Comparison of ENCODE assay signal across 7 mouse cellular contexts in genomic region chr5:92348794-92349413, GRCm38 (mm10). TPM values are rescaled to one million over a fixed set of nuclear protein-coding genes. Genes with fewer than 3 reads are reported as not detected.
DNase-seq lines count a peak whose midpoint lies in the region; ATAC-seq and TF ChIP-seq lines count a peak whose summit lies in the region.

Cxcl10 (minus strand) TSS chr5:92348889.

- H3K36me3 ChIP-seq in embryonic facial prominence, embryonic 13.5 days, result no peaks in the 10 kb centered on the region
- H3K36me3 ChIP-seq in megakaryocyte, embryonic 14.5 days (replicated peaks; ENCODE audit: low read length), result no peaks in the 10 kb centered on the region
- H3K36me3 ChIP-seq in small intestine, adult 2 months (ENCODE audit: control insufficient read depth, insufficient read depth, low read length), result no peaks in the 10 kb centered on the region

- H3K4me3 ChIP-seq in embryonic facial prominence, embryonic 13.5 days, result peak within 1 kb of the TSS; percentile 25
- H3K4me3 ChIP-seq in megakaryocyte, embryonic 14.5 days (replicated peaks), result peak within 1 kb of the TSS; percentile 85
- H3K4me3 ChIP-seq in small intestine, adult 2 months (ENCODE audit: low read depth, low read length), result peak within 1 kb of the TSS; percentile 38

- ATAC-seq in CD4-positive, CD25-positive, alpha-beta regulatory T cell, adult 4 months, result peak; percentile 84
- no peak for ATAC-seq in embryonic facial prominence, embryonic 13.5 days (ENCODE audit: insufficient number of reproducible peaks, insufficient read depth, low FRiP score, low TSS enrichment, low read depth)

- peak within 1 kb of the TSS; percentile 52 for H3K4me2 ChIP-seq in embryonic facial prominence, embryonic 13.5 days

- H3K9ac ChIP-seq in embryonic facial prominence, embryonic 13.5 days, result 0 out of 2 replicates have a peak within 1 kb of the TSS, but pooled peaks have one; percentile 2

- WGBS in embryonic facial prominence, embryonic 13.5 days, result 21% methylated on average over 14 of the region's 14 CpGs
- WGBS in small intestine, adult 2 months, result 3% methylated on average over 14 of the region's 14 CpGs

- intact Hi-C loops in heart, postnatal 10 days (cut with DNase I), result loop anchor here (2.0 kb wide), 1 partner anchor 14 kb away; no protein-coding TSS in a partner anchor

- H3K9me3 ChIP-seq in embryonic facial prominence, embryonic 13.5 days, result no peaks in the 10 kb centered on the region
- H3K9me3 ChIP-seq in megakaryocyte, embryonic 14.5 days, result no peaks in the 10 kb centered on the region

- peaks cover 8% of the 10 kb centered on the region for H3K27me3 ChIP-seq in embryonic facial prominence, embryonic 13.5 days
- H3K27me3 ChIP-seq in megakaryocyte, embryonic 14.5 days (replicated peaks), result peaks cover 26% of the 10 kb centered on the region
- H3K27me3 ChIP-seq in small intestine, adult 2 months (ENCODE audit: control insufficient read depth, insufficient read depth, low read length), result no peaks in the 10 kb centered on the region

- DNase-seq in Muller cell, postnatal 12 days (ENCODE audit: inconsistent ontology term), result peak; percentile 80
- DNase-seq in heart, postnatal 10 days, result peak; percentile 59 to 68
- peak; percentile 50 to 70 for DNase-seq in kidney, postnatal 4 days

- TF ChIP-seq POLR2A in small intestine, adult 2 months (IDR thresholded peaks at IDR 0.05; ENCODE audit: low read depth, low read length), result peak; percentile 38; the same call in 1 of the 2 replicates

- H3K4me1 ChIP-seq in embryonic facial prominence, embryonic 13.5 days, result 0 out of 2 replicates have a peak, but pooled peaks cover 4% of the 10 kb centered on the region
- H3K4me1 ChIP-seq in megakaryocyte, embryonic 14.5 days, result peaks cover 39% of the 10 kb centered on the region
- peaks cover 19% of the 10 kb centered on the region for H3K4me1 ChIP-seq in small intestine, adult 2 months (ENCODE audit: control insufficient read depth, insufficient read depth, insufficient read length, low read length)

- no peak within 1 kb of the TSS for H3K27ac ChIP-seq in embryonic facial prominence, embryonic 13.5 days
- H3K27ac ChIP-seq in small intestine, adult 2 months (ENCODE audit: insufficient read depth, low read depth, low read length), result peak within 1 kb of the TSS; percentile 58

- no peak for TF ChIP-seq CTCF in small intestine, adult 2 months (IDR thresholded peaks at IDR 0.05; ENCODE audit: extremely low read depth, insufficient read length, insufficient replicate concordance, low read depth, low read length)

RNA-seq across cellular contexts. Expression of gene Cxcl10, which starts in this region (rescaled TPM):
- 10 to 100 TPM; 12.1 to 23.6 TPM for polyA plus RNA-seq in CD4-positive, CD25-positive, alpha-beta regulatory T cell, adult 4 months (2017; shearing (Covaris generic))
- 0.45 and 0.73 TPM in 2 replicates for polyA plus RNA-seq in embryonic facial prominence, embryonic 13.5 days (2015; fragmentation: Nextera tagmentation; extraction: Ambion mirVana)
- total RNA-seq in heart, postnatal 10 days (2021), result 1 to 10 TPM in 1 of 2 experiments, under 1 TPM in 1; 0.40 to 1.0 TPM
- polyA plus RNA-seq in megakaryocyte, embryonic 14.5 days (2012; ENCODE audit: insufficient read depth, low replicate concordance), result not detected in 2 replicates
- polyA plus RNA-seq in small intestine, adult 2 months (2012; rRNA removed), result 5.0 and 9.6 TPM in 2 replicates

Comparison
In these comparisons a context has a peak if more than half of its experiments do, and no peak if none do; other contexts are left out.
1. H3K4me3 ChIP-seq: peak in every context shown above with its lines; median percentile 85 in megakaryocyte, embryonic 14.5 days; 38 in small intestine, adult 2 months; 25 in embryonic facial prominence, embryonic 13.5 days.